Mouse (Mus musculus): Measurements from ENCODE around the gene Slc2a6.

- TF ChIP-seq CTCF (conservative IDR thresholded peaks at IDR 0.05; ENCODE audit: insufficient read depth, insufficient read length, low read depth, low read length), result no peak
- TF ChIP-seq POLR2A (IDR thresholded peaks at IDR 0.05; ENCODE audit: low read depth, low read length), result no peak
Observed at GRCm38 (mm10) chr2:27049408-27049807, 21.6 kb upstream of the Slc2a6 start.
